Mouse (Mus musculus): ENCODE measurements around the gene Smad3.

Smad3 gene

GRCm38 (mm10) chr9:63614018-63614985 lies 143.5 kb downstream of the Smad3 start:
- no peak for DNase-seq

GRCm38 (mm10) chr9:63613569-63613968 lies 144.2 kb downstream of the Smad3 start:
- no peak for DNase-seq

GRCm38 (mm10) chr9:63612565-63613515 lies 145.0 kb downstream of the Smad3 start:
- DNase-seq: peak; percentile 43

- DNase-seq: peak; percentile 45
Measured at GRCm38 (mm10) chr9:63611967-63612366, 145.8 kb downstream of the Smad3 start.

- peak; percentile 68 for DNase-seq
Measured at GRCm38 (mm10) chr9:63610841-63611366, 146.9 kb downstream of the Smad3 start.

- DNase-seq: no peak
Measured at GRCm38 (mm10) chr9:63610231-63610630, 147.6 kb downstream of the Smad3 start.

GRCm38 (mm10) chr9:63609776-63610175 lies 148.0 kb downstream of the Smad3 start:
- no peak for DNase-seq

GRCm38 (mm10) chr9:63609246-63609645 lies 148.5 kb downstream of the Smad3 start:
- no peak for DNase-seq

- DNase-seq: no peak
Measured at GRCm38 (mm10) chr9:63608006-63608405, 149.8 kb downstream of the Smad3 start.

- no peak for DNase-seq
Measured at GRCm38 (mm10) chr9:63606594-63606993, 151.2 kb downstream of the Smad3 start.

- peak; percentile 55 for DNase-seq
Measured at GRCm38 (mm10) chr9:63603849-63604248, 153.9 kb downstream of the Smad3 start.

- peak; percentile 97 for DNase-seq
Measured at GRCm38 (mm10) chr9:63602043-63602939, 155.5 kb downstream of the Smad3 start, which contains the start of the genes Iqch and Aagab. Gene Iqch, minus strand, starts transcription at chr9:63602493. Gene Aagab, plus strand, starts transcription at chr9:63602660.

Measured in kidney, postnatal 10 days (tissue).